Mouse (Mus musculus) ES-Bruce4 (cell line): ENCODE data around the gene Yes1.

Experiments used
- CTCF ChIP-seq: IDR thresholded peaks from one replicate; pipeline ENCODE4 v1.8.1; 2011; ENCODE audit warnings: low read depth, low read length
- EP300 ChIP-seq: IDR thresholded peaks from 2 replicates; pipeline ENCODE4 v1.6.1; 2011; ENCODE audit warnings: low read depth, low read length; ENCODE audit not compliant: insufficient read depth
- POLR2A ChIP-seq: IDR thresholded peaks from one replicate; pipeline ENCODE4 v1.8.1; 2011; ENCODE audit warnings: low read length; ENCODE audit not compliant: insufficient read depth

GRCm38 (mm10) chr5:32728300-32728699 is 117.3 kb downstream of the Yes1 start:
- TF ChIP-seq CTCF, result no peak
- TF ChIP-seq EP300, result no peak
- no peak for TF ChIP-seq POLR2A
